Mouse (Mus musculus) limb, embryonic 10.5 days (tissue): Measurements from ENCODE around the gene Lrrc20. TPM values are rescaled to one million over a fixed set of nuclear protein-coding genes. Genes with fewer than 3 reads are reported as not detected.
A peak's percentile ranks its signal among the peaks of the same experiment; 100 is the strongest.
"Not testable (repeated sequence)": the region's sequence is repeated elsewhere in the genome, so short reads cannot be mapped to it uniquely, and the experiment has no call there.

Experiments used
- DNase-seq: peaks from one replicate; pipeline ENCODE4 v3.0.0-alpha.2; 2017; ENCODE audit warnings: low spot score
- H3K27ac ChIP-seq: fragments of 300-500 bp; sonication (generic); 2 replicates; pipeline ENCODE4 v1.5.1; 2016; ENCODE audit warnings: mild to moderate bottlenecking
- H3K27me3 ChIP-seq: fragments of 300-500 bp; sonication (generic); 2 replicates; pipeline ENCODE4 v1.6.1; 2016; ENCODE audit warnings: low read depth, mild to moderate bottlenecking; ENCODE audit not compliant: poor library complexity, severe bottlenecking
- H3K36me3 ChIP-seq: fragments of 300-500 bp; sonication (generic); 2 replicates; pipeline ENCODE4 v1.6.1; 2016; ENCODE audit warnings: mild to moderate bottlenecking, moderate library complexity
- H3K4me1 ChIP-seq: fragments of 300-500 bp; sonication (generic); 2 replicates; pipeline ENCODE4 v1.6.1; 2016
- H3K4me3 ChIP-seq: fragments of 300-500 bp; sonication (generic); 2 replicates; pipeline ENCODE4 v1.5.1; 2016; ENCODE audit warnings: mild to moderate bottlenecking, moderate library complexity
- H3K9me3 ChIP-seq: fragments of 300-500 bp; sonication (generic); replicated peaks from 2 replicates; pipeline ENCODE4 v1.6.1; 2016; ENCODE audit warnings: mild to moderate bottlenecking
- WGBS: fragments of 180-500 bp; shearing (Covaris S2); methylation state at CpG from one replicate; pipeline ENCODE4 v1.1.7; 2016; 5-methylcytosine and 5-hydroxymethylcytosine counted together
- polyA plus RNA-seq: library from polyadenylated mRNA; unstranded; fragments of >200 nt; fragmentation: Nextera tagmentation; extraction: Ambion mirVana; gene quantifications from 2 replicates; pipeline ENCODE4 v1.2.1, GENCODE M21; 2016

Gene Lrrc20
- polyA plus RNA-seq, 1 experiment from 2014 or later = 11.4 TPM

DNA sequence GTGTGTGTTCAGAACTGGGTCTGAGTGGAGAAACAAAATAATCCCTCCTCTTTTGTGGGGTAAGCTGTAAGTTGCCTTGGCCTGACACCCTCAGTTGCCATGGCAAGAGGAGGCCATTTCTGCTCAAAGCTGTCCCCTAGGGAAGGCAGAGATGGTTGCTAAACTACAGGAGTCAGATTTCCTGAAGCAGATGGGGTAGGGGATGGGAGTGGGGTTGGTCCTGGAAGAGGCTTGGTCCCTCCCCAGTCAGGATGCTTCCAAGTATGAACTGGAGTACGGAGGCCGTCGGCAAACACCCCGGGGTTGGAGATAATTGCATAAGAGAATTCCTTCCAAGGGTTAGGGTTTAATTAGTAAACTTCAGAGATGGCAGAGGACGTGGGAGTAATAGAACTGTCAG is 96.5 kb downstream of the Lrrc20 start:
- 64% methylated on average over 5 of the region's 5 CpGs for WGBS
- H3K27me3 ChIP-seq = no peaks in the 10 kb centered on the region

DNA sequence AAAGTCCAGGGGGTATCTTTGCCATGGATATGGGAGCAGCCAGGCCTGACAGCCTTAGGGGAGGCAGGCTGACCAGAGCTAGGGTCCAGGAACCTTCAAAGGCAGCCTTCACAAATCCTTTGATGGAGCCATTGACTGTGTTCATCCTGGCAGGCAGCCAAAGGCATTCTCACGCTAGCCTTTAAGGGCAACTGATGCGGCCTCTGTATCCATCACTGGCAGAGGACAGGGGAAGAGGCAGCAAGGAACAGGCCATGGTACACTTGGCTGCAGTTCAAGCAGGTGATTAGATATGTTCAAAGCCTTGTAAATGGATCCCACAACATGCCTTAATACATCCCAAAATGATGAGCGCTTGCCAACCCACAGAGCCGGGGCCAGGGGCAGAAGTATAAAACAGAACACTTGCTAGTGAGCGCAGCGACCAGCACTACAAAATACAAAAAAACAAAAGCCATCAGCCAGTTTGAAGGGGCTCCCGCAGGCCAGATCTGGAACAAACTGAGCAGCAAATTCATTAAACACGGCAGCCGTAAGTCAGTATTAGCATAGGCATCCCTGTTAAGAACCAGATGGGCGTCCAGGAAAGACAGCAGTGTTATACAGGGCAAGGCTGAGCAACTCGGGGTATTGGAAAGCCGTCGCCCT is 100.6 kb downstream of the Lrrc20 start:
- WGBS = 85% methylated on average over 13 of the region's 13 CpGs
- DNase-seq = no peak
- Histone ChIP-seq H3K4me1 (peaks cover 4% of the 10 kb centered on the region; the same call in 1 of the 2 replicates), H3K27ac (no peak overlapping the region), H3K36me3 (peaks cover 12% of the 10 kb centered on the region), H3K27me3 (no peaks in the 10 kb centered on the region), H3K4me3 (no peak overlapping the region), H3K9me3 (no peaks in the 10 kb centered on the region)

More for the DNA sequence above, 96.5 kb downstream of the Lrrc20 start:
- no peak overlapping the region for H3K27ac ChIP-seq
- H3K4me3 ChIP-seq = no peak overlapping the region
- no peak for DNase-seq
- H3K9me3 ChIP-seq = no peaks in the 10 kb centered on the region
- H3K4me1 ChIP-seq = peaks cover 4% of the 10 kb centered on the region; the same call in 1 of the 2 replicates
- H3K36me3 ChIP-seq = no peaks in the 10 kb centered on the region

DNA sequence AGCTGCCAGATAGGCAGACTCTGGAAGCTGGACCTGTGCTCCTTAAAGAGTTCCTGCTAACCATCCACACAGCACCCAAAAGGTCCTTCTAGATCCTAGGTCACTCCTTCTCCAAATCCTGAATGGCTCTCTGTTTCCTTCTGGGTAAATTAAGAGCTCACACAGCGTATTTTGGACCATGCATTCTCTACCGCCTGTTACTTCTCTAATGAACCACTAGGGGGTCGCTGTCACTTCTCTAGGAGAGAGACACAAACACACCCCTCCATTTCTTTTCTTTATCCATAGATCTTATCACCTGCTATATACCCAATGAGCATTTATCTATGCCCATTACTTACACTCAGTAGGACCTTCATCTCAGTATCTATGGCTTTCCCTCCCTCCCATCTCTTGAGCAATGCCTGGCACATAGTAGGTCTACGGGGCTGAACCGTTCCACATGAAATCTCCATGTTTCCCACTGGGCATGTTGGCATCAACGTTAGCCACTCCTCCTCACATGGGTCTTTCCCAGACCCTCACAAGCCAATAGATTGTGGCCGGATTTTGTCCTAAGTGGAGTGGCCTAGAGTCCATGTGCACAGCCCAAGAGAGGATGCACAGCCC is 111.7 kb downstream of the Lrrc20 start:
- H3K27me3 ChIP-seq = peaks cover 12% of the 10 kb centered on the region
- H3K9me3 ChIP-seq = no peaks in the 10 kb centered on the region
- WGBS = 78% methylated on average over 7 of the region's 7 CpGs
- DNase-seq = no peak
- H3K36me3 ChIP-seq = no peaks in the 10 kb centered on the region
- no peak overlapping the region for H3K4me3 ChIP-seq
- H3K27ac ChIP-seq = no peak overlapping the region
- H3K4me1 ChIP-seq = peaks cover 4% of the 10 kb centered on the region; the same call in 1 of the 2 replicates

DNA sequence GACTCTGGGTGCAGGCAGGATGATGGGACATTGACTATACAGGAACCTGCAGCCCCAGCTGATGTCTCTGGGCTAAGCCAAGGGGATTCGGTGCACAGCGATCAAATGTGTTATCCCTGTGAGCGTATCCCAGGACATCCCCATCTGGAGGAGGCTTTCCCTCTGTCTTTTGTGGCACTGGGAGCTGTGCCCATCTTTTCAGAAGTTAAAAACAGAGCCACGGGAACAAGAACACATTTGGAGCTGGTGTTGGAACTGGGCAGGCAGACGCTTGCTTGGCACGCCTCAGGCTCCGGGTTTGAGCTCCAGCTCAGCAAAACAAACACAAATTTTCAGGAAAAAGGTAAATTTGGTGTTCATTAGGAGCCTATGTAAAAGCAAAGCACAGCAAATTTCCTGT is 122.4 kb downstream of the Lrrc20 start:
- Histone ChIP-seq H3K9me3 (no peaks in the 10 kb centered on the region), H3K4me1 (peaks cover 18% of the 10 kb centered on the region), H3K27me3 (peaks cover 51% of the 10 kb centered on the region), H3K27ac (no peak overlapping the region), H3K4me3 (no peak overlapping the region), H3K36me3 (no peaks in the 10 kb centered on the region)
- 85% methylated on average over 7 of the region's 7 CpGs for WGBS
- DNase-seq = no peak

DNA sequence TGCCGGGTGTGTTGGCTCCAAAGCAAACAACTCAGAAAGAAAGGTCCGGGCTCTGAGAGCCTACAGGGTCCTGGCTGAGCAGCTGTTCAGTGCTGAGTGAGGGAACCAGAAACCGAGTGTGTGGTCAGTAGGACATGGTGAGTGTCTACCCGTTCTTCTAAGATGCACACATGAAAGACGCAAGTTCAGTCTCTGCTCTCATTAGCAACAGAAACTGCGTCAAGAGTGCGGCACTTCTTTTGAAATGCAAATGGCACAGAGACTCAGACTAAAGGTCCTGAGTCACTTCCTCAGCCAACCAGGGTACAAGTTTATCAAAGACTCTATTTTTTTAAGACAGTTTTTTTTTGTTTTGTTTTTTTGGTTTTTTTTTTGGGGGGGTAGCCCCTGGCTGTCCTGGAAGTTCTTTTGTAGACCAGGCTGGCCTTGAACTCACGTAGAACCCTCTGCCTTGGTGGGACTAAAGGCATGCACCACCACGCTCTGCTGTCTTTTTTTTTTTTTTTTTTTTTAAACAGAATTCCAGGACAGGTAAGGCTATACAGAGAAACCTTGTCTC is 124.0 kb downstream of the Lrrc20 start:
- Histone ChIP-seq H3K9me3 (no peaks in the 10 kb centered on the region), H3K27me3 (peaks cover 42% of the 10 kb centered on the region), H3K27ac (no peak overlapping the region), H3K36me3 (no peaks in the 10 kb centered on the region), H3K4me1 (peaks cover 20% of the 10 kb centered on the region), H3K4me3 (no peak overlapping the region)
- WGBS = 64% methylated on average over 9 of the region's 9 CpGs
- no peak for DNase-seq

DNA sequence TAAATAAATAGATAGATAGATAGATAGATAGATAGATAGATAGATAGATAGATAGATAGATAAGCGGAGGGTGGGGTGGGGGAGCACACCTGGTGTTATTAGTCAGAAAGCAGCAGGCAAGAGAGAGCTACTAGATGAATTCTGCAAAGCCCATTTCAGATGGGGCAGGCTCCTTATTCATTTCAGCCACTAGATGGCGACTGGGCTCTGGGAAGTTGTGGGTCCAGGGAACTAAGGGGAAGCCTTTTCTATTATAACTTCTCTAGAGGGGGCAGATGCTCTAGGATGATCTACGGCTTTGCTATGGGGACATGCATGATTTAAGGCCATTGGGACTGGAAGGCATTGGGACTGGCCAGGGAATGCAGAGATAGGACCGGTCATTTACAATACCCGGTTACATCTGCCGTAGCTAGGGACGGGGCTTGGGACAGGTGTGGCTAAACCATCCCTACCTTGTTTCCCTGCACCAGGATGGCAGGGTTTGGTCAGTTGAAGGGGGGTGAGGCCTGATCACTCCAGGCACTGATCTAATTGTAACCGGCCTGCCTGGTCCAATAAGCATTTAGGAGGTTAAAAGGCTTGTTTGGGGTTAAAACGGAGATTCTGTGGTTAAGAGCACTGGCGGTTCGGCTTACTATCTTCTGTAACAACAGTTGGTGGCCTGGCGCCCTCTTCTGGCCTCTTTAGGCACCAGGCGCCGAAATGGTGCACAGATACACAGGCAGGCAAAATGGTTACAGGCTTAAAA is 126.9 kb downstream of the Lrrc20 start:
- Histone ChIP-seq H3K9me3 (no peaks in the 10 kb centered on the region), H3K36me3 (no peaks in the 10 kb centered on the region), H3K4me3 (no peak overlapping the region), H3K4me1 (peaks cover 16% of the 10 kb centered on the region), H3K27ac (no peak overlapping the region), H3K27me3 (peaks cover 14% of the 10 kb centered on the region)
- DNase-seq = peak; percentile 72
- WGBS = 19% methylated on average over 14 of the region's 14 CpGs

DNA sequence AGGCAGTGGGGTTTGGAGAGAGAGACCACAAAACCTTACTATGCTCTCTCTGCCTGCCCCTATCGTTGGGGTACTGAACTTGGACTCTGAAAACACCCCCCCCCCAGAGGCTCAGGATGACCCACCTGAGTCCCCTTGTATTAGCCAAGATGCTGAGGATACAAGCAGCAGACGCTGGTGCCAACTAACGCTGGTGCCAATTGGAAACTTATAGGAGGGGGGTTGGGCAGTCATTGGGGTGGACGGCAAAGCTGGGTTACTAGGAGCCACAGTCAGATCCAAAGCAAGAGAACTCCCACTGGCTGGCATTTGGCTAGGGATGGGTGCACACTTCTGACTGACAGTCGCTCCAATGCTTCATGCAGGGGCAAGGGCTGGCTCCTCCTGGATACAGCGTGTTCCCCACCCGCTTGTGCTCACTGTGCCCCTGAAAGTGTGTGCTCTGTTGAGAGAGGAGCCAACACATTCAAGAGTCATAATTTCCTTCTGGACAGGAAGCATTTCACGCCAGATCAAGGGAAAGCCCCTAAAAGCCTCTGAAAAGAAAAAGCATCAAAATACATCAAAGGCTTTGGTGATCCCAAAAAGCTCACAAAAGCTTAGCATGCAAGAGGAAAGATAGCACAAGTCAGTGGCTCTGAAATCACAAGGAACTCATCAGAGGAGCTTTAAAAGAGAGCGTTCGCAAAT is 128.9 kb downstream of the Lrrc20 start:
- DNase-seq = no peak
- no peak overlapping the region for H3K4me3 ChIP-seq
- no peaks in the 10 kb centered on the region for H3K36me3 ChIP-seq
- peaks cover 22% of the 10 kb centered on the region for H3K4me1 ChIP-seq
- H3K9me3 ChIP-seq = no peaks in the 10 kb centered on the region
- no peak overlapping the region for H3K27ac ChIP-seq
- 76% methylated on average over 10 of the region's 10 CpGs for WGBS
- H3K27me3 ChIP-seq = peaks cover 8% of the 10 kb centered on the region; the same call in 1 of the 2 replicates

DNA sequence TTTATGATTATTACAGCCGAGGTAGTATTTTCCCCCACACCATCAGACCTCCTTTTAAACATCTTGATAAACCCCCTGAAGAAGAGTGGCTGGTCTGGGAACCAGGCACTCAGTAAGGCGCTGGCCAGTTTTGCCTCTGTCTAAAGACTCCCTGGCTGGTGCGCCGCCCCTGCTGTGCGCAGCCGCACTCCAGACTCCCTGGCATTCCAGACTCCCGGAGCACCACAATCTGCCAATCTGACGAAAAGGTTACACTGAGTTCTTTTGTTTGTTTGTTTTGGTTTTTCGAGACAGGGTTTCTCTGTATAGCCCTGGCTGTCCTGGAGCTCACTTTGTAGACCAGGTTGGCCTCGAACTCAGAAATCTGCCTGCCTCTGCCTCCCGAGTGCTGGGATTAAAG is 129.8 kb downstream of the Lrrc20 start:
- not testable (repeated sequence) for DNase-seq, H3K9me3 ChIP-seq

DNA sequence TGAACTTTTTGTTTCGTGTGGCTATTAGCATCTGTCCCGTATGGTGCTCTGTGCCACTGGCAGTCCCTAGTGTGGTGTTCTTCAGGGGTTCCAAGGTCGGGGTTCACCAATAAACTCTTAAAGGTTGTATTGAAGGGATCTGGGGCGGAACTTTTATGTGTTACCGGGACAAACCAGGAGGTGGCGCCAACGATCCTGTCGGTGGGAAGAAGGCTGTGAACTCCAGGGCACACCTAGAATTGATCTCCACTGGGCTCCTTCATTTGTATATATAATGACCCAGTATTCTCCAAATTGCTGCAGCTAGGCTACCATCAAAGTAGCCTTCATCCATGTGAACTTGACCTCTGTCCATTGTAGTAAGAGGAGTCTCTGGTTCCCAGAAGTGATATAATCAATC is 130.2 kb downstream of the Lrrc20 start:
- peaks cover 8% of the 10 kb centered on the region; the same call in 1 of the 2 replicates for H3K27me3 ChIP-seq
- peaks cover 27% of the 10 kb centered on the region for H3K4me1 ChIP-seq
- DNase-seq = peak; percentile 82
- no peaks in the 10 kb centered on the region for H3K36me3 ChIP-seq
- H3K27ac ChIP-seq = no peak overlapping the region
- H3K9me3 ChIP-seq = no peaks in the 10 kb centered on the region
- H3K4me3 ChIP-seq = no peak overlapping the region
- 15% methylated on average over 8 of the region's 8 CpGs for WGBS

More for the DNA sequence above, 129.8 kb downstream of the Lrrc20 start:
- H3K36me3 ChIP-seq, H3K27ac ChIP-seq, H3K4me3 ChIP-seq, H3K27me3 ChIP-seq: not testable (repeated sequence)
- peaks cover 22% of the 10 kb centered on the region for H3K4me1 ChIP-seq
- 75% methylated on average over 11 of the region's 11 CpGs for WGBS

DNA sequence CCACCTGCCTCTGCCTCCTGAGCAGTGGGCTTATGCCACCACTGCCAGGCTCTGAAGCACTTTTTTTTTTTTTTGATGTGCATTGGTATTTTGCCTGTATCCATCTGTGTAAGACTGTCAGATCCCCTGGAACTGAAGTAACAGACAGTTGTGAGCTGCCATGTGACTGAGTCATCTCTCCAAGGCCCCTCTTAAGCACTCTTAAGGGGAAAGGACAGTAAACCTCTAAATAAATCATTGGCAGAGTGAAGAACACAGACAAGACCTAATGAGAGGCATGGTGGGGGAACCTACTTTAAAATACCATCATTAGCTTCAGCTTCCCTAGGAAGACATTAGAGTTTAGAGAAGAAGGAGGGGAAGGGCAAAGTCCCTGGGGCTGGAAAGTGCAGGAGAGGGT is 132.6 kb downstream of the Lrrc20 start:
- no peak for DNase-seq
- H3K4me3 ChIP-seq = no peak overlapping the region
- H3K9me3 ChIP-seq = no peaks in the 10 kb centered on the region
- no peak overlapping the region for H3K27ac ChIP-seq
- H3K36me3 ChIP-seq = no peaks in the 10 kb centered on the region
- H3K27me3 ChIP-seq = peaks cover 8% of the 10 kb centered on the region; the same call in 1 of the 2 replicates
- peaks cover 20% of the 10 kb centered on the region for H3K4me1 ChIP-seq

DNA sequence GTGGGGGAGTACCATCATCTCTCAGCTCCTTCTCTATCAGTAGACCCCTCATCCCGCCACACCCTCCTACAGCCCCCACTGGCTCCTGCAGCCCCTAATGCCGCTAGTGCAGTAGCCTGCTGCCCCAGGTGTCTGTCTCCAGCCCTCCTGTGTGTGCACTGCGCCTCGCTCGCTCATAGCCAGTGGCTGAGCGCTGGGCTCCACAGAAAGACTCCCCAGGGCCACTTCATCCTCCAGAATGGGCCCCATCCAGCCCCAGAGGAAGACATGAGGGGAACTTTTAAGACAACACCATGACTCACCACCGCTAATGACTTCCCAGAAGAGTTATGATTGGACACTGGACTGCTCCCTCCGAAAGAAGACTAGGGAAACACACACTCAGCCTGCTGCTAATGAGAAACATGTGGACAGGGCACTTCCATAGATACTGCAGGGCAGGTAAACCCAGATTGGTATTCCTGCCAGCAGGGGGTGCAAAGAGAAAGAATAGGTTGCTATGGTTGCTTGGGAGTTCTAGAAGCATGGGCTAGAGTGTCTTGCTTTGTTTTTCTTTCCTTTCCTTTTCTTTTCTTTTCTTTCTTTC is 135.1 kb downstream of the Lrrc20 start:
- Histone ChIP-seq H3K4me1 (peaks cover 20% of the 10 kb centered on the region), H3K27ac (peak overlapping the region; percentile 48; the same call in 1 of the 2 replicates), H3K36me3 (no peaks in the 10 kb centered on the region), H3K9me3 (no peaks in the 10 kb centered on the region), H3K27me3 (no peaks in the 10 kb centered on the region), H3K4me3 (no peak overlapping the region)
- 68% methylated on average over 8 of the region's 8 CpGs for WGBS
- DNase-seq = peak; percentile 49

DNA sequence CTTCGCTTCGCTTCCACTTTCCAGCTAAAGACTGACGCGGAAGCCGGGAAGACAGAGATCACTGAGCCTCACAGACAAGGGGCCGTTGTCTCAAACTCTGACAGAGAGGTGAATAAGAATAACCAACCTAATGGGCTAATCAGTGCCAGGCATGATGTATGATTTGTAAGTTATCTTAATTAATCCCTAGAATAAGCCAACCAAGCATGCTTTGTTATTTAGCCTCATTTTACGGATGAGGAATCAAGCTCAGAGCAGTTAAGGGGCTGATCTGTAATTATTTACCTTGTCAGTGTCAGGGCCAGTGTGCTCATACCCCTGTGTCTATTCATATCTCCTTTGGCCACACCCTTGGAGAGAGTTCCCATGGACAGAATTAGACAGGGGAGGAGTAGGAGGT is 138.7 kb downstream of the Lrrc20 start:
- DNase-seq = no peak
- Histone ChIP-seq H3K36me3 (no peaks in the 10 kb centered on the region), H3K27ac (no peak overlapping the region), H3K27me3 (no peaks in the 10 kb centered on the region), H3K4me1 (peaks cover 6% of the 10 kb centered on the region), H3K4me3 (no peak overlapping the region), H3K9me3 (no peaks in the 10 kb centered on the region)
- 94% methylated on average over 7 of the region's 7 CpGs for WGBS
